Mouse (Mus musculus) liver, embryonic 15.5 days (tissue): ENCODE measurements around the gene Lamp2. TPM values are rescaled to one million over a fixed set of nuclear protein-coding genes. Genes with fewer than 3 reads are reported as not detected.

Source experiments
- polyA plus RNA-seq: library from polyadenylated mRNA; unstranded; fragments of >200 nt; fragmentation: Nextera tagmentation; extraction: Ambion mirVana; gene quantifications from 2 replicates; pipeline ENCODE4 v1.2.1, GENCODE M21; 2015

Gene Lamp2
- polyA plus RNA-seq, 1 experiment from 2014 or later = 76.8 TPM

Other genes starting within 250 kb of the Lamp2 start
- 1.8 TPM in 2 replicates for gene Tmem255a, start 204.0 kb downstream of the Lamp2 start, polyA plus RNA-seq
- gene Atp1b4, start 140.3 kb downstream of the Lamp2 start, polyA plus RNA-seq = 1.2 and 1.8 TPM in 2 replicates
- gene Cul4b, start 119.7 kb upstream of the Lamp2 start, polyA plus RNA-seq = 7.7 and 8.6 TPM in 2 replicates
- 32.4 and 40.8 TPM in 2 replicates for gene Mcts1, start 144.1 kb upstream of the Lamp2 start, polyA plus RNA-seq
- 11.5 and 12.0 TPM in 2 replicates for gene C1galt1c1, start 178.6 kb upstream of the Lamp2 start, polyA plus RNA-seq